Mouse (Mus musculus) erythroblast, embryonic 14.5 days (primary cell): ENCODE measurements around the gene Tnfrsf17.

Experiments
- GATA1 ChIP-seq: IDR thresholded peaks from 2 replicates; pipeline ENCODE4 v1.6.1; 2012; ENCODE audit warnings: low read length, inconsistent platforms, mixed read lengths
- TAL1 ChIP-seq: IDR thresholded peaks from 3 replicates; pipeline ENCODE4 v1.6.1; 2012; ENCODE audit warnings: low read length, inconsistent platforms, mixed read lengths

DNA sequence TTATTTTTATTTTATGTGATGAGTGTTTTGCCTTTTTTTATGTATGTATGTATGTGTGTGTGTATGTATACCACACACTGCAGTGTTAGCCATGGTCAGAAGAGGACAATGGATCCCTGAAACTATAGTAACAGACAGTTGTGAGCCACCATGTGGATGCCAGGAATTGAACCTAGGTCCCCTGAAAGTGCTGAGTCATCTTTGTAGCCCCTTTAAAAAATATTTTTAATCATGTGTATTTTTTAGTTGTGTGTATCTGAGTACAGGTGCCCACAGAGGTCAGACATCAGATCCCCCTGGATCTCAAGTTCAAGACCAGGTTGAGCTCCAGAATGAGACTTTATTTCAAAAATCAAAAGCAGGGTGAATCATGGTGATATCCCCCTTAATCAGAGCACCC, 9.9 kb upstream of the Tnfrsf17 start:
- TF ChIP-seq GATA1 (no peak), TAL1 (no peak)
